Mouse (Mus musculus): ENCODE results near the gene Grik4. TPM values are rescaled to one million over a fixed set of nuclear protein-coding genes. Genes with fewer than 3 reads are reported as not detected.

Gene Grik4
- polyA plus RNA-seq, 1 experiment from 2014 or later: 7.3 TPM

DNA sequence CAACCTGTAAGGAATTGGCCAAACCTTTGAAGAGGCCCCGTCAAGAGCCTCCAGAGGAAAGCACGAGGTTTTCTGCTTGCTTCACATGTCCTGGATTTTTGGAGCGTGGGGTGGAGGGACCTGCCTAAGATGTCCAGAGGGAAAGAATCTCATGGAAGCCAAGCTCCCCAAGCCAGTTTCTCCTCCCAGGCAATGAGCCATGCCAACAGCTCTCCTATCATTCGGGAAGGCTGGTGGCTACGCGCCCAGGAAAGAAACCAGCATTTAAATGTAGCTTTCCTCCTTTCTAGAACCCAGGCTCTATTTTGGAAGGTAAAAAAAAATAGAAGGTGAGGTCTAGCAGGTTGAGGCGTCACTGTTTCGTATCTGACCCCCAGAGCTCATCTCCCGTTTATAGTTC, 222.6 kb downstream of the Grik4 start:
- H3K4me1 ChIP-seq (replicated peaks): peaks cover 27% of the 10 kb centered on the region
- no peak overlapping the region for H3K9ac ChIP-seq
- no peak overlapping the region for H3K4me3 ChIP-seq
- 91% methylated on average over 9 of the region's 9 CpGs for WGBS
- no peaks in the 10 kb centered on the region for H3K9me3 ChIP-seq
- no peak overlapping the region for H3K27ac ChIP-seq
- no peak overlapping the region for H3K4me2 ChIP-seq
- no peak for ATAC-seq (ENCODE audit: low FRiP score)
- no peaks in the 10 kb centered on the region for H3K27me3 ChIP-seq
- H3K36me3 ChIP-seq: no peaks in the 10 kb centered on the region

DNA sequence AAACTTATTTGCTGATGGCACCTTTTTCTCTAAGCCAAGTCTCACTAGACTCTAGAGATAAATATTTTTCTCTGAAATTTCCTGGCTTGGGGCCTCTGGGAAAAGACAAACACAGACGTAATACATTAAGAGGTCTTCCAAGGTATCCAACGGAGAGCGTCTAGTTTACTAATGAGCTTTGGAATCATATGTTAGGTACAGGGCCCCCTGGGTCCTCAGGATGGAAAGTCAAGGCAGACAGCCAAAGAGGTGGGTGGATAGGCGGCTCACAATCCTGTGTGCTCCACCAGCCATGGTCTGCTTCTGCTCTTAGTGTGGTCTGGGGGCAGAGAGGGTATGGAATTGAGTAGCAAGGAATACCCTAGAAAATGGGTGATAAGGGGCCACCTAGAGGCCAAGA, 223.1 kb downstream of the Grik4 start:
- Histone ChIP-seq H3K9ac (no peak overlapping the region), H3K4me3 (no peak overlapping the region), H3K36me3 (no peaks in the 10 kb centered on the region), H3K4me1 (replicated peaks) (peaks cover 26% of the 10 kb centered on the region), H3K9me3 (no peaks in the 10 kb centered on the region), H3K27me3 (no peaks in the 10 kb centered on the region), H3K27ac (no peak overlapping the region), H3K4me2 (no peak overlapping the region)
- 73% methylated on average over 4 of the region's 4 CpGs for WGBS
- ATAC-seq (ENCODE audit: low FRiP score): no peak

DNA sequence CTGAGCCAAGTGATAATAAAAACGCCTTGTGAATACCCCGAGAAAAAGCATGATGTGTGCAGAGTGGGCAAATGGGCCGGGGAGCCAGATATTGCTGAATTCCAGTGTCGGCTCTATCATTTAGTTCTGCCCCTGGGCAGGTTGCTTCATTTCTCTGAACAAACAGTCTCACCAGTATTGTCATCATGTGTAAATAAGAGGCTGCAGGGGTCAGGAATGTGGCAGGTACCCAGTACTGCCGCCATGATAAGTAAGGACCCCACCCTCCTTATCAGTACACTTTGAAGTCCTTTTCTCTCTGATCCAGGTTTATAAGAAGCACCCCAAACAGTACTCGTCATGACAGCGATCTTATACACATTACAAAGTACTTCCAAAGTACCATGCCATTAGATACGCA, 230.4 kb downstream of the Grik4 start:
- Histone ChIP-seq H3K27ac (no peak overlapping the region), H3K9ac (no peak overlapping the region), H3K4me2 (no peak overlapping the region), H3K9me3 (no peaks in the 10 kb centered on the region), H3K4me3 (no peak overlapping the region), H3K4me1 (replicated peaks) (no peaks in the 10 kb centered on the region; the same call in 1 of the 2 replicates), H3K27me3 (no peaks in the 10 kb centered on the region), H3K36me3 (no peaks in the 10 kb centered on the region)
- ATAC-seq (ENCODE audit: low FRiP score): no peak
- 86% methylated on average over 8 of the region's 8 CpGs for WGBS

DNA sequence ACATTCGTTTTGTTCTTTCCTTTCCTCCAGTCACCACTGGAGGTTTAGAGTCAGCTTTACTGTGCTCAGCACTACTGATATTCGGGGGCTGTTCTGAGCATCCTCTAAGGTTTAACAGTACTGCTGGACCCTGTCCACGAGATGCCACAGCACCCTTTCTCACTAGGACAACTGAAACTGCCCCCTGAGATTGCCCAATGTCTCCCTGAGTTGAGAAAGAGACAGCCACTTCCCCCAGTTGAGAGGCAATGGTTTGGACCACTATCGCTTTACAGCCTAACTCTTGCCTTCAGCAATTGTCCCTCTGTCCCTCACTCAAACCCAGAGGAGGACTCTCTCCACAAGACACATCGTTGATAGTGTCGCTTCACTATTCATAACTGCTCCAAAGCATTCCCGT, 238.4 kb downstream of the Grik4 start:
- no peaks in the 10 kb centered on the region for H3K36me3 ChIP-seq
- H3K4me2 ChIP-seq: no peak overlapping the region
- ATAC-seq (ENCODE audit: low FRiP score): no peak
- no peak overlapping the region for H3K27ac ChIP-seq
- no peak overlapping the region for H3K4me3 ChIP-seq
- no peaks in the 10 kb centered on the region for H3K27me3 ChIP-seq
- WGBS: 88% methylated on average over 7 of the region's 7 CpGs
- H3K4me1 ChIP-seq (replicated peaks): peaks cover 15% of the 10 kb centered on the region
- H3K9me3 ChIP-seq: no peaks in the 10 kb centered on the region
- H3K9ac ChIP-seq: no peak overlapping the region

DNA sequence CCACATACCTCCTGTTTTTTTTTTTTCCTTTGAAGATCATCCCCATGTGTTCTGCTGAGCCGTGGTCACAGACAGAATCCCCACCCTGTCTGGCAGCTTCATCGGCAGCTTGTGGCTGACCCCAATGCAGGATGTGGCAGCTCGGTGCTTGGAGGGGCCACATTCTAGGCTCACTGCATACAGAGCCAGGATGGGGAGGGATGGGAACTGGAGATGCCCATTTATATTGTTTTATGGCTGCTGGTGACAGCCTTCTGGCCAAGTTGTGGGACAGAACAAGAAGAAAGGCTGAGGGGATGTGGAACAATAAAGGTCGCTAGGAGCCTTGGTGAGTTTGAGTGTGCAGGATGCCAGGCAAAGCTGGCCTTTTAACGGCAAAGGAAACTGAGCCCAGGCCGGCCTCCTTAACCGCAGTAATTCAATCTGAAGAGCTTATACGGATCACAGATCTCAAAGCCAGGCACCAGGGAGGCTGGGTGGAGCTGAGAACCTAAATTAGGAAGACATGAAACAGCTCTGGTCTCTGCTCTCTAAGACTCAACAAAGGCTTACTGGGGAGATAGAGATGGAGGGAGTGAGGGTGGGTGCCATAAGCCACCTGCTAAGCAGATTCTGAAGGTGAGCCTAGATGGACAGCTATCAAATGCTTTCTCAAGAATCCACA, 241.0 kb downstream of the Grik4 start:
- Histone ChIP-seq H3K4me3 (no peak overlapping the region), H3K27ac (no peak overlapping the region), H3K36me3 (no peaks in the 10 kb centered on the region), H3K4me2 (no peak overlapping the region), H3K27me3 (no peaks in the 10 kb centered on the region), H3K9me3 (peaks cover 3% of the 10 kb centered on the region; the same call in 1 of the 2 replicates), H3K4me1 (replicated peaks) (peaks cover 15% of the 10 kb centered on the region), H3K9ac (no peak overlapping the region)
- no peak for ATAC-seq (ENCODE audit: low FRiP score)
- WGBS: 49% methylated on average over 8 of the region's 8 CpGs

DNA sequence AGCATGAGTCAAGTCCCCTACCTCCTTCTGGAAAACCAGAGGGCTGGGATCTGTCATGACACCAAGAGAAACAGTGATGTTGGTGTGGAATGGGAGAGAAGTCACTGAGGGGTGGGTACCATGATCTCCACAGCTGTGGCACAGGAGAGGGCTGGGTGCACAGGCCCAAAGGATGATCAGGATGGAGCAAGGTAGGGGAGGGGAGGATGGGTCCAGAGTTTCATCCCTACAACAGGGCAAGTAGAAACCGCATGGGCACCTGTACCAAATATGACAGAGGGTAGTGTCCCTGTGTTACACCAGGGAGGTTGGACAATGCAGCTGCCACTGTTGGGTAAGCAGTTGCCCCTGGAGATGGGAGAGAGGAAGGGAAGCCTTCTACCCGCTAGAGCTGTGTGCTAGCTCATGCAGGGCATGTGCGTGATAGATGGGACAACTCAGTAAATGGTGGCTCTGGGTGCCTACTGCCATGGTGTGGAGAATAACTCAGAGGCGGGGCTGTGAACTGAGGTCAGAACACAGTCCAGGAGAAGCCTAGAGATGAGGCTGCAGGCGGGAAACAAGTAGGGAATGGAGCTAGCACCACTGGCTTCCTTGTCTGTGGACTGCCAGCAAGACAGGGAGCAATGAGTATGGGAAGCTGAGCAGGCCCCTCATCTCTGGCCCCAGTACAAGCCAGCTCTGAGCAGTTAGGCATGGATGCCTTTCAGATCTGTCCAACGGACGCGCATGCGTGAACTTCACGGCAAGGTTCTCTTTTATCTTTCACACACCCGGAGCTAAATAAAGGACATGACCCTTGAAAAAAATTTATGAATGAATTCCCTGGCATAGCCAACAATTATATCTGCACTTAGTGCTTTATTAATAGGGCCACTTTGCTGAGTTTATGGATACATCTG, 241.8 kb downstream of the Grik4 start:
- Histone ChIP-seq H3K27ac (no peak overlapping the region), H3K4me2 (no peak overlapping the region), H3K27me3 (no peaks in the 10 kb centered on the region), H3K36me3 (no peaks in the 10 kb centered on the region), H3K9ac (no peak overlapping the region), H3K9me3 (peaks cover 5% of the 10 kb centered on the region; the same call in 1 of the 2 replicates), H3K4me3 (no peak overlapping the region), H3K4me1 (replicated peaks) (peaks cover 15% of the 10 kb centered on the region)
- ATAC-seq (ENCODE audit: low FRiP score): no peak
- 76% methylated on average over 11 of the region's 11 CpGs for WGBS

DNA sequence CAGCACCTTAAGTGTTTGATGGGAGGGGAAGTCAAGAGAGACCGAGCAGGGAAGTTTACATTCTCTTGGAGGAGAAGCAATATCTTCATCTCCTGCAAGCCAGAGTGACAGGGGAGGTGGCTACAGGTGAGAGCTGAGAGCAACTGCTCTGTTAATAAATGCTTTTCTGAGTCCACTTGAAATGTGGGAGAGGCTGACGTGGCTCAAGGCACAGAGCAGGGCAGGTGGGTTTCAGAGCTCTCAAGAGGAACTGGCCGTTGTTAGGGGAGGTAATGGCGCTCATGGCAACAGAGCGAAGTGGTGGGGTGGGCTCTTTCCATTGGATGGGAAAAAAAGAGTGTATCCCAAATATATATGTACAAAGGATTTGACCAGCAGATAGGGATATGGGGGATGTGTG, 242.6 kb downstream of the Grik4 start:
- no peak for ATAC-seq (ENCODE audit: low FRiP score)
- H3K27ac ChIP-seq: no peak overlapping the region
- H3K4me3 ChIP-seq: no peak overlapping the region
- H3K36me3 ChIP-seq: no peaks in the 10 kb centered on the region
- peaks cover 5% of the 10 kb centered on the region; the same call in 1 of the 2 replicates for H3K9me3 ChIP-seq
- no peak overlapping the region for H3K9ac ChIP-seq
- no peak overlapping the region for H3K4me2 ChIP-seq
- WGBS: 90% methylated on average over 5 of the region's 5 CpGs
- H3K4me1 ChIP-seq (replicated peaks): peaks cover 15% of the 10 kb centered on the region
- no peaks in the 10 kb centered on the region for H3K27me3 ChIP-seq

DNA sequence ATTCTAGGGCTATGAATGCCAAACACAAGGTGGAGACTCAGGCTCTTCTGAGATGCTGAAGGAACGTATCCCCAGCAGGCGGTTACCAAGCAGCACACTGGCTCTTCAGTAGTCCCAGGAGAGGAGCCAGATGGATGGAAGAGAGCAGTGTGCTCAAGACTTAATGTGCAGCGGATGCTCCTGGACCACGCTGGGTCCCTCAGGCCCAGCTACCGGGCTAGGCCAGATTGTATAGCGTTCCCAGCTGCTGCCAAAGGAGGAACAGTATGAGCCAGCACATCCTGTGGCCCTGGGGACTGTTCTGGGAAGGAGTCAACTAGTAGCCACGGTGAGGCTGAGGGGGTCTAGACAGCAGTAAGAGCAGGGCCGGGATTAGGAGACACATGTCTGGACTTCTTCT, 251.3 kb downstream of the Grik4 start:
- no peak for ATAC-seq (ENCODE audit: low FRiP score)
- Histone ChIP-seq H3K27ac (no peak overlapping the region), H3K4me2 (no peak overlapping the region), H3K4me3 (no peak overlapping the region), H3K9me3 (0 out of 2 replicates have a peak, but pooled peaks cover 5% of the 10 kb centered on the region), H3K4me1 (replicated peaks) (peaks cover 13% of the 10 kb centered on the region; the same call in 1 of the 2 replicates), H3K27me3 (no peaks in the 10 kb centered on the region), H3K36me3 (no peaks in the 10 kb centered on the region), H3K9ac (no peak overlapping the region)
- 66% methylated on average over 8 of the region's 8 CpGs for WGBS

DNA sequence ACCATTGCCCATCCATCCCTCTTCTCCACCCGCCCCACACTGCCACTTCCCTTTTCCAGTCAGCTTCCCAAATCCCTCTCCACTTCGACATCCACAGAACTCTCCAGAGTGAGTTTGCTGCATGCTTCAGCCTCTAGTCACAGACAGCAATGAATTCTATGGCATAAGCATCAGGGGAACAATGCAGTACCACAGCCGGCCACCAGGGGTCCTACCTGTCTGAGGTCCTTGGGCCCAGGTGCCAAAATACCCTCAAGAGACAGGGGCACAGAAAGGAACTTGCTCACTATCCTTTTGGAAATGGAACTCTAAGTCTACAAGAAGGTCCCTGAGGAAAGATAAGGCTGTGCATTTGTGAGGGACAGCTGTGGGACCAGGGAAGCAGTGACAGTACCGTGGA, 256.1 kb downstream of the Grik4 start:
- no peaks in the 10 kb centered on the region for H3K36me3 ChIP-seq
- H3K4me1 ChIP-seq (replicated peaks): peaks cover 9% of the 10 kb centered on the region; the same call in 1 of the 2 replicates
- H3K27ac ChIP-seq: no peak overlapping the region
- 32% methylated on average over 4 of the region's 4 CpGs for WGBS
- H3K4me3 ChIP-seq: no peak overlapping the region
- H3K4me2 ChIP-seq: no peak overlapping the region
- H3K9ac ChIP-seq: no peak overlapping the region
- H3K9me3 ChIP-seq: no peaks in the 10 kb centered on the region
- H3K27me3 ChIP-seq: no peaks in the 10 kb centered on the region
- no peak for ATAC-seq (ENCODE audit: low FRiP score)

DNA sequence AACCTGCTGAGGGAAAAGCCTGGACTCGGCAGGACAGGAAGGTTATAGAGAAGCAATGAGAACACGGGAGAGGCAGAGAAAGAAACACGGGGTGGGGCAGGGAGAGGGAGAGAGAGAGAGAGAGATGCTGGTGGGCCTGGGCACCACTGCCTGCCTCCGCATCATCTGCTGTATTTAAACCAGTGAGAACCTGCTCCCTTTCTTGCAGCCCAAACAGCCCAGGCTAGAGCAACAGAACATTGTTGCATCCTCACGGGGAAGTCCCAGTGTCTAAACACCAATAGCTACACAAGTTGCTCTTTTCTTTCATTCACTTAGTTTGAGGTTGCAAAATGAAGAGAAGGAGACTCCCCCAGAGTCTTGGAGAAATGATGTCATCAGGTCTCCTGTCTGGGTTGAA, 258.2 kb downstream of the Grik4 start:
- H3K4me3 ChIP-seq: no peak overlapping the region
- no peaks in the 10 kb centered on the region for H3K36me3 ChIP-seq
- no peaks in the 10 kb centered on the region for H3K9me3 ChIP-seq
- no peak overlapping the region for H3K4me2 ChIP-seq
- 77% methylated on average over 5 of the region's 5 CpGs for WGBS
- no peak overlapping the region for H3K27ac ChIP-seq
- no peaks in the 10 kb centered on the region for H3K27me3 ChIP-seq
- no peak for ATAC-seq (ENCODE audit: low FRiP score)
- H3K9ac ChIP-seq: no peak overlapping the region
- H3K4me1 ChIP-seq (replicated peaks): peaks cover 4% of the 10 kb centered on the region; the same call in 1 of the 2 replicates

DNA sequence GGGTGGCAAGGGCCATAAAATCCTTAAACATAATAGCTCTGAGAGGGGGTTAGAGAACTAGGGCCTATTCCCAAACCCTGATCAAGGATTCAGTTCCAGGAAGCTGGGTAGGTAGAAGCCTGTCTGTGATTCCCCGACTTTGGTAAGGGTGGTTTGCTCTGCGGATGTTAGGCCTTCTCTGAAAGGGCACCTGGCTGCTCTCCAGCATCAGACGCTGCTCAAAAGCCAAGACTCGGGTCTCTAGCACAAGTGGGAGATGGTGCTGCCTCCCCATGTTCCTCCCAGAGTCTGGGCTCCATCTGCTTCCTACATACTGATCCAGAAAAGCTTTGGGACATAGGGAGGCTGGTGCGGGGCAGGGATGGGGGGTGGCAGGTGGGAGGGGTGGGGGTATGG, 270.3 kb downstream of the Grik4 start:
- 68% methylated on average over 5 of the region's 5 CpGs for WGBS
- Histone ChIP-seq H3K36me3 (no peaks in the 10 kb centered on the region), H3K27me3 (no peaks in the 10 kb centered on the region), H3K4me2 (no peak overlapping the region), H3K4me3 (no peak overlapping the region), H3K9me3 (no peaks in the 10 kb centered on the region), H3K4me1 (replicated peaks) (peaks cover 46% of the 10 kb centered on the region), H3K9ac (no peak overlapping the region), H3K27ac (peak overlapping the region; percentile 61; the same call in 1 of the 2 replicates)
- ATAC-seq (ENCODE audit: low FRiP score): no peak

DNA sequence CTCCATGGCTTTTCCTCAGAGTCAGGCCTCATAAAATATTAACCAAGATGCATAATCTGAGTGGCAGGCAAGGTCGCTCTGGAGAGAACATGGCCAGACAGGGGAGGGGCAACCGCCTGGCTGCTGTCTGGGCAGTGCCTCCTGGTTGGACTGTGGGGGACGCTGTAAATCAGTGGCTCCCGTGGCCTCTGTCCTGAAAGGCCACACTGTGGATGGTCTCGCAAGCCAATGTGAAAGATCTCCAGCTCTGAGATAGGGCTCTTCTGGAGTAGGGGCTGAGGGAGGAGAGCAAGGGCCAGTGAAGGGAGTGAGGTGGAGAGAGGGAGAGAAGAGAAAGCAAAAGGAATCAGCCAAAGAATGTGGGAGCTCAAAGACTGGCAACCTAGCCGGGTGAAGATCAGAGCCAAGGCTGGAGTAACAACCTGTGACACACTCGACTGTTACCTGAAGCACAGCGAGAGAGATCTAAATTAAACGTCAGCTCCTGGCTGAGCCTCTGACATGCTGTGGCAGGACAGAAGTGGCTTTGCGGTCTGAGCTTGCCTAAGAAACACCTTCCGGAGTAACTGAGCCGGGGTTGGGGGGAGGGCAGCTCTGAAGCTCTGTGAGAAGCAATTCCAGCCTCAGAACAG, 270.8 kb downstream of the Grik4 start:
- Histone ChIP-seq H3K9me3 (no peaks in the 10 kb centered on the region), H3K9ac (no peak overlapping the region), H3K4me3 (no peak overlapping the region), H3K36me3 (no peaks in the 10 kb centered on the region), H3K27ac (peak overlapping the region; percentile 61), H3K4me2 (no peak overlapping the region), H3K27me3 (no peaks in the 10 kb centered on the region), H3K4me1 (replicated peaks) (peaks cover 46% of the 10 kb centered on the region)
- peak; percentile 43; the same call in 1 of the 2 replicates for ATAC-seq (ENCODE audit: low FRiP score)
- 59% methylated on average over 12 of the region's 12 CpGs for WGBS
